Comparison of ENCODE assay signal across 21 mouse cellular contexts in genomic region chr11:83879130-83879529, GRCm38 (mm10). TPM values are rescaled to one million over a fixed set of nuclear protein-coding genes. Genes with fewer than 3 reads are reported as not detected.
DNase-seq lines count a peak whose midpoint lies in the region; ATAC-seq and TF ChIP-seq lines count a peak whose summit lies in the region.
"Had no signal": no experiment of that assay in that cellular context is flagged by ENCODE, and none has a peak within 500 bp of the region (broad histone marks: within the 10 kb centered on the region; RNA-seq: fewer than 3 reads in every experiment).

No protein-coding gene starts in this region.

- no peaks in the 10 kb centered on the region for H3K9me3 ChIP-seq in lung, embryonic 14.5 days (ENCODE audit: low read depth, low read length)
- H3K9me3 ChIP-seq: forebrain, embryonic 13.5 days; heart, embryonic 12.5 days; limb, embryonic 10.5 days had no signal

- H3K27ac ChIP-seq in lung, embryonic 14.5 days (ENCODE audit: low read depth) = peak overlapping the region; percentile 52; the same call in 1 of the 2 replicates
- H3K27ac ChIP-seq in embryonic fibroblast, embryonic 13.5 days (ENCODE audit: insufficient read depth, low read length) = peak overlapping the region; percentile 87
- H3K27ac ChIP-seq: forebrain, embryonic 13.5 days; limb, embryonic 10.5 days had no signal

- H3K36me3 ChIP-seq in lung, embryonic 14.5 days (ENCODE audit: insufficient read depth) = 0 out of 2 replicates have a peak, but pooled peaks cover 3% of the 10 kb centered on the region
- H3K36me3 ChIP-seq: heart, embryonic 12.5 days; limb, embryonic 10.5 days had no signal

- H3K27me3 ChIP-seq in lung, embryonic 14.5 days (ENCODE audit: insufficient read depth, low read length) = no peaks in the 10 kb centered on the region
- H3K27me3 ChIP-seq: forebrain, embryonic 13.5 days; heart, embryonic 12.5 days had no signal

- H3K4me1 ChIP-seq in lung, embryonic 14.5 days (ENCODE audit: insufficient read depth) = peaks cover 22% of the 10 kb centered on the region
- peaks cover 10% of the 10 kb centered on the region for H3K4me1 ChIP-seq in embryonic fibroblast, embryonic 13.5 days (ENCODE audit: control insufficient read depth, insufficient read depth, low read length)

- H3K9ac ChIP-seq in lung, embryonic 14.5 days = no peak overlapping the region
- H3K9ac ChIP-seq: forebrain, embryonic 13.5 days; heart, embryonic 12.5 days had no signal

- no peak for TF ChIP-seq CTCF in lung, embryonic 14.5 days (IDR thresholded peaks at IDR 0.05; ENCODE audit: low read depth)
- no peak for TF ChIP-seq CTCF in embryonic fibroblast, embryonic 13.5 days (IDR thresholded peaks at IDR 0.05; ENCODE audit: borderline replicate concordance, insufficient read depth, low read length)

- no peak overlapping the region for H3K4me2 ChIP-seq in lung, embryonic 14.5 days
- H3K4me2 ChIP-seq: forebrain, embryonic 13.5 days; heart, embryonic 12.5 days; liver, embryonic 11.5 days had no signal

- 34% methylated on average over 3 of the region's 3 CpGs for WGBS in lung, embryonic 14.5 days

- H3K4me3 ChIP-seq in lung, embryonic 14.5 days (ENCODE audit: low read depth, low read length) = no peak overlapping the region
- no peak overlapping the region for H3K4me3 ChIP-seq in embryonic fibroblast, embryonic 13.5 days (ENCODE audit: insufficient read depth, low read length)
- H3K4me3 ChIP-seq: forebrain, embryonic 13.5 days; heart, embryonic 12.5 days; limb, embryonic 10.5 days had no signal

- peak; percentile 16; the same call in 1 of the 2 replicates for ATAC-seq in lung, embryonic 14.5 days (ENCODE audit: insufficient read depth)
- no peak for ATAC-seq in inflammation-experienced regulatory T-cells, adult 6 months
- ATAC-seq: forebrain, embryonic 13.5 days; hindbrain, embryonic 16.5 days had no signal

- peak; percentile 20 to 24 for DNase-seq in cerebellum, postnatal 10 days
- no peak for DNase-seq in cerebellum, adult 11-12 months
- DNase-seq in lung, embryonic 14.5 days = peak; percentile 78
- DNase-seq in lung, adult 18-20 months = no peak
- peak; percentile 19 for DNase-seq in 416B (ENCODE audit: low read depth)
- DNase-seq in layer of hippocampus, postnatal 14 days (ENCODE audit: low spot score in 2 of 2) = no peak
- DNase-seq: cerebellum, adult 9-10 months; embryo, embryonic 11 days; kidney, adult 2 months; midbrain, embryonic 14.5 days; right cerebral cortex, adult 18-20 months had no signal

- TF ChIP-seq POLR2A in embryonic fibroblast, embryonic 13.5 days (IDR thresholded peaks at IDR 0.05; ENCODE audit: low read depth, low read length) = no peak

RNA-seq across cellular contexts. Expression of gene Hnf1b, which starts 29.3 kb away (rescaled TPM):
- polyA plus RNA-seq in lung, embryonic 14.5 days (2014; fragmentation: Nextera tagmentation; extraction: Ambion mirVana) = 10.9 and 11.4 TPM in 2 replicates
- polyA plus RNA-seq in embryonic fibroblast, embryonic 13.5 days (2011; ENCODE audit: insufficient read length, low read depth, missing spikeins) = not detected in 2 replicates
- under 1 TPM; 0.23 to 0.31 TPM for total RNA-seq in layer of hippocampus, postnatal 14 days (2021)
- not detected for polyA plus RNA-seq in inflammation-experienced regulatory T-cells, adult 6 months (2017; shearing (Covaris generic))
- total RNA-seq: heart, postnatal 25 days; megakaryocyte, adult 5-6 weeks had no signal
- polyA plus RNA-seq: C2C12; forebrain, embryonic 13.5 days; limb, embryonic 10.5 days had no signal

Comparison
In these comparisons a context has a peak if more than half of its experiments do, and no peak if none do; other contexts are left out.
1. DNase-seq: peak in cerebellum, postnatal 10 days (2 of 2), lung, embryonic 14.5 days (single experiment) and 416B (single experiment); none in cerebellum, adult 11-12 months (single experiment), lung, adult 18-20 months (0 of 2) and layer of hippocampus, postnatal 14 days (0 of 2).